Mouse (Mus musculus): Measurements from ENCODE around the gene Ttc19.
"Not testable (repeated sequence)": the region's sequence is repeated elsewhere in the genome, so short reads cannot be mapped to it uniquely, and the experiment has no call there.

Ttc19 gene

GRCm38 (mm10) chr11:62284020-62284419 lies 2.7 kb downstream of the Ttc19 start:
- DNase-seq (ENCODE audit: low read depth, low spot score): peak; percentile 19

- DNase-seq (ENCODE audit: low read depth, low spot score): no peak
Measured at GRCm38 (mm10) chr11:62285020-62285419, 3.7 kb downstream of the Ttc19 start.

- DNase-seq (ENCODE audit: low read depth, low spot score): no peak
Measured at GRCm38 (mm10) chr11:62287700-62288099, 6.4 kb downstream of the Ttc19 start.

GRCm38 (mm10) chr11:62294121-62294520 lies 12.8 kb downstream of the Ttc19 start:
- peak; percentile 42 for DNase-seq (ENCODE audit: low read depth, low spot score)

GRCm38 (mm10) chr11:62298883-62299282 lies 17.6 kb downstream of the Ttc19 start:
- DNase-seq (ENCODE audit: low read depth, low spot score): no peak

GRCm38 (mm10) chr11:62305866-62306265 lies 24.6 kb downstream of the Ttc19 start:
- DNase-seq (ENCODE audit: low read depth, low spot score): peak; percentile 20

- DNase-seq (ENCODE audit: low read depth, low spot score): peak; percentile 89
Measured at GRCm38 (mm10) chr11:62309296-62309695, 28.0 kb downstream of the Ttc19 start.

GRCm38 (mm10) chr11:62314984-62315383 lies 33.7 kb downstream of the Ttc19 start:
- DNase-seq (ENCODE audit: low read depth, low spot score): no peak

GRCm38 (mm10) chr11:62317746-62318145 lies 36.5 kb downstream of the Ttc19 start:
- no peak for DNase-seq (ENCODE audit: low read depth, low spot score)

- no peak for DNase-seq (ENCODE audit: low read depth, low spot score)
Measured at GRCm38 (mm10) chr11:62320097-62320496, 38.8 kb downstream of the Ttc19 start.

- DNase-seq (ENCODE audit: low read depth, low spot score): no peak
Measured at GRCm38 (mm10) chr11:62323659-62324058, 42.4 kb downstream of the Ttc19 start.

GRCm38 (mm10) chr11:62331141-62331540 lies 49.9 kb downstream of the Ttc19 start:
- no peak for DNase-seq (ENCODE audit: low read depth, low spot score)

- DNase-seq (ENCODE audit: low read depth, low spot score): peak; percentile 71
Measured at GRCm38 (mm10) chr11:62332228-62332627, 51.0 kb downstream of the Ttc19 start.

GRCm38 (mm10) chr11:62343002-62343401 lies 61.7 kb downstream of the Ttc19 start:
- no peak for DNase-seq (ENCODE audit: low read depth, low spot score)

- DNase-seq (ENCODE audit: low read depth, low spot score): no peak
Measured at GRCm38 (mm10) chr11:62351948-62352347, 70.7 kb downstream of the Ttc19 start.

- DNase-seq (ENCODE audit: low read depth, low spot score): no peak
Measured at GRCm38 (mm10) chr11:62355216-62355615, 73.9 kb downstream of the Ttc19 start.

GRCm38 (mm10) chr11:62366879-62367278 lies 85.6 kb downstream of the Ttc19 start:
- no peak for DNase-seq (ENCODE audit: low read depth, low spot score)

GRCm38 (mm10) chr11:62369924-62370323 lies 88.7 kb downstream of the Ttc19 start:
- DNase-seq (ENCODE audit: low read depth, low spot score): no peak

GRCm38 (mm10) chr11:62371776-62372175 lies 90.5 kb downstream of the Ttc19 start:
- DNase-seq (ENCODE audit: low read depth, low spot score): no peak

GRCm38 (mm10) chr11:62377202-62377851 lies 96.1 kb downstream of the Ttc19 start:
- not testable (repeated sequence) for DNase-seq (ENCODE audit: low read depth, low spot score)
